Mouse (Mus musculus) midbrain, embryonic 11.5 days (tissue): ENCODE results near the gene Eps8. TPM values are rescaled to one million over a fixed set of nuclear protein-coding genes. Genes with fewer than 3 reads are reported as not detected.

Experiments used
- ATAC-seq: fragments of 200-750 bp; cut with Nextera tagmentation; 2 replicates; pipeline ENCODE4 v1.8.0; 2017; ENCODE audit warnings: moderate TSS enrichment, moderate library complexity; ENCODE audit not compliant: low FRiP score
- DNase-seq: peaks from one replicate; pipeline ENCODE4 v3.0.0; 2015; ENCODE audit warnings: low spot score; ENCODE audit errors: missing footprints
- H3K27ac ChIP-seq: fragments of 300-500 bp; sonication (generic); 2 replicates; pipeline ENCODE4 v1.5.1; 2014; ENCODE audit warnings: low read depth, low read length
- H3K27me3 ChIP-seq: fragments of 300-500 bp; sonication (generic); 2 replicates; pipeline ENCODE4 v1.6.1; 2014; ENCODE audit warnings: mild to moderate bottlenecking, low read length, moderate library complexity, mixed read lengths; ENCODE audit not compliant: control insufficient read depth, insufficient read depth
- H3K36me3 ChIP-seq: fragments of 300-500 bp; sonication (generic); 2 replicates; pipeline ENCODE4 v1.6.1; 2014; ENCODE audit warnings: mild to moderate bottlenecking, low read length, moderate library complexity, mixed read lengths; ENCODE audit not compliant: control insufficient read depth, insufficient read depth
- H3K4me1 ChIP-seq: fragments of 300-500 bp; sonication (generic); 2 replicates; pipeline ENCODE4 v1.6.1; 2014; ENCODE audit warnings: low read length; ENCODE audit not compliant: control insufficient read depth, insufficient read depth
- H3K4me2 ChIP-seq: fragments of 300-500 bp; sonication (generic); 2 replicates; pipeline ENCODE4 v1.6.1; 2014; ENCODE audit warnings: mild to moderate bottlenecking, moderate library complexity
- H3K4me3 ChIP-seq: fragments of 300-500 bp; sonication (generic); 2 replicates; pipeline ENCODE4 v1.5.1; 2014; ENCODE audit warnings: low read depth, low read length
- H3K9ac ChIP-seq: fragments of 300-500 bp; sonication (generic); 2 replicates; pipeline ENCODE4 v1.6.1; 2014; ENCODE audit warnings: low read length
- H3K9me3 ChIP-seq: fragments of 300-500 bp; sonication (generic); 2 replicates; pipeline ENCODE4 v1.6.1; 2016; ENCODE audit warnings: low read length; ENCODE audit not compliant: control insufficient read depth
- WGBS: fragments of 180-500 bp; shearing (Covaris S2); extraction: QIAGEN DNeasy Blood & Tissue Kit; methylation state at CpG from one replicate; pipeline ENCODE4 v1.1.7; 2014; 5-methylcytosine and 5-hydroxymethylcytosine counted together
- polyA plus RNA-seq: library from polyadenylated mRNA; unstranded; fragments of >200 nt; fragmentation: Nextera tagmentation; extraction: Ambion mirVana; gene quantifications from 2 replicates; pipeline ENCODE4 v1.2.1, GENCODE M21; 2014

The Eps8 gene
- polyA plus RNA-seq, 1 experiment from 2014 or later = 6.8 TPM

DNA sequence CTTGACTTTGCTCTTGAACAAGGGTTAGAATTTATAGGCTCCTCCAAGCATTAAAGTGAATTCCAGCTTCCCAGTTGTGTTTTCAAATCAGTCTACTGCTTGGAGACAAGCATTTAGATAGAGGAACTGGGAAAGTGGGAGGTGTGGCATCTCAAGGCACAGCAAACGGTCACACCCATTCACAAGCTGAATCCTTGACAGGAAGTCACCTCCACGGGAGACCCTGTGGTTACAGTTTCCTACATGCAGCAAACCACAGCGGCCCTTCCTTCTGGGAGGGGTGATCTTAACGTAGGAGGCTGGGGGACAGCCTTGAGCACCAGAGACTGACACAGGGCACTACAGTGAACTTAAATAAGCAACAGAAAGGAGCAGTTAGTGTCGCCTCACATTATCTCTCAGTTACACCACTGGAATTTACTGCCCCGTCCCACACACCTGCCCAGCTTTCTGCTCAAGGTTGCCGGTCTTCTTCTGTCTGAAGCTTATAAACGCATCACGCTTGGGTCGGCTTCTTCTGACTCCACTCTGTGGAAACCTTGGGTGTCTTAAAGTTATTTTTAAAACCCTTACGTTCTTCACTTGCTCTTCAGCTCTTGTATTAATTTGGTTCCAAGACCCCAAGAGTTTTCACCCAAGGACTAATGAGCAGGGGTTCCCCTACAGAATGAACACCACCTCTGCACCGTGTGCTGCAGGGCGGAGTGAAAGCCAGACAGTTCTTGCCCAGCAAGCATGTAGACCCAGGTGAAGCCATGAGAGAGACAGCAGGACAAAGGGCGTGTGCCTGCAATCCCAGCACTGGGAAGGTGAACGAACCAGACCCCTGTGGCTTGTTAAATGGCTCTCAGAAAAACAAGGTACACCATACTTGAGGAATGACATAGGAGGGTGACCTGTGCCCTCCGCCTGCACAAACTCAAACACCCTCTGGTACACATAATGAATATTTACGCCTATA lies 113.2 kb downstream of the Eps8 start:
- Histone ChIP-seq H3K27ac (peak overlapping the region; percentile 47; the same call in 1 of the 2 replicates), H3K4me1 (peaks cover 22% of the 10 kb centered on the region), H3K36me3 (no peaks in the 10 kb centered on the region), H3K4me3 (no peak overlapping the region), H3K9ac (no peak overlapping the region), H3K9me3 (peaks cover 3% of the 10 kb centered on the region; the same call in 1 of the 2 replicates), H3K27me3 (no peaks in the 10 kb centered on the region), H3K4me2 (no peak overlapping the region)
- peak; percentile 55 for ATAC-seq
- DNase-seq = peak; percentile 87
- WGBS = 52% methylated on average over 17 of the region's 17 CpGs

- ATAC-seq = no peak
- Histone ChIP-seq H3K9me3 (peaks cover 3% of the 10 kb centered on the region; the same call in 1 of the 2 replicates), H3K4me3 (no peak overlapping the region), H3K9ac (no peak overlapping the region), H3K4me2 (no peak overlapping the region), H3K27me3 (no peaks in the 10 kb centered on the region), H3K27ac (no peak overlapping the region), H3K4me1 (peaks cover 22% of the 10 kb centered on the region), H3K36me3 (no peaks in the 10 kb centered on the region)
- no peak for DNase-seq
- 74% methylated on average over 5 of the region's 5 CpGs for WGBS
Measured at GRCm38 (mm10) chr6:137540800-137541199, 113.9 kb downstream of the Eps8 start.

GRCm38 (mm10) chr6:137540346-137540745 lies 114.3 kb downstream of the Eps8 start:
- no peak for DNase-seq
- WGBS = 84% methylated on average over 6 of the region's 6 CpGs
- peaks cover 22% of the 10 kb centered on the region for H3K4me1 ChIP-seq

GRCm38 (mm10) chr6:137539219-137539618 lies 115.5 kb downstream of the Eps8 start:
- 91% methylated on average over 7 of the region's 7 CpGs for WGBS
- Histone ChIP-seq H3K27ac (no peak overlapping the region), H3K4me2 (no peak overlapping the region), H3K4me1 (peaks cover 22% of the 10 kb centered on the region), H3K9me3 (no peaks in the 10 kb centered on the region; the same call in 1 of the 2 replicates), H3K36me3 (no peaks in the 10 kb centered on the region), H3K27me3 (no peaks in the 10 kb centered on the region), H3K4me3 (no peak overlapping the region), H3K9ac (no peak overlapping the region)
- ATAC-seq (no peak), DNase-seq (no peak)

More at GRCm38 (mm10) chr6:137540346-137540745, 114.3 kb downstream of the Eps8 start:
- no peak for ATAC-seq
- H3K27ac ChIP-seq = no peak overlapping the region
- H3K9me3 ChIP-seq = peaks cover 3% of the 10 kb centered on the region; the same call in 1 of the 2 replicates
- no peak overlapping the region for H3K9ac ChIP-seq
- no peaks in the 10 kb centered on the region for H3K27me3 ChIP-seq
- no peak overlapping the region for H3K4me2 ChIP-seq
- H3K4me3 ChIP-seq = no peak overlapping the region
- H3K36me3 ChIP-seq = no peaks in the 10 kb centered on the region

GRCm38 (mm10) chr6:137532758-137533157 lies 121.9 kb downstream of the Eps8 start:
- Histone ChIP-seq H3K9ac (no peak overlapping the region), H3K4me1 (no peaks in the 10 kb centered on the region), H3K4me3 (no peak overlapping the region), H3K4me2 (no peak overlapping the region), H3K9me3 (no peaks in the 10 kb centered on the region; the same call in 1 of the 2 replicates), H3K27ac (no peak overlapping the region), H3K36me3 (no peaks in the 10 kb centered on the region), H3K27me3 (no peaks in the 10 kb centered on the region)
- ATAC-seq = no peak
- DNase-seq = peak; percentile 66
- 90% methylated on average over 8 of the region's 8 CpGs for WGBS

- peak; percentile 88 for ATAC-seq
- H3K27me3 ChIP-seq = no peaks in the 10 kb centered on the region
- H3K9me3 ChIP-seq = no peaks in the 10 kb centered on the region
- H3K4me1 ChIP-seq = peaks cover 4% of the 10 kb centered on the region
- no peak overlapping the region for H3K4me2 ChIP-seq
- H3K9ac ChIP-seq = no peak overlapping the region
- no peaks in the 10 kb centered on the region for H3K36me3 ChIP-seq
- no peak overlapping the region for H3K4me3 ChIP-seq
- DNase-seq = peak; percentile 86
- WGBS = 2% methylated on average over 3 of the region's 3 CpGs
- H3K27ac ChIP-seq = no peak overlapping the region
Measured at GRCm38 (mm10) chr6:137525769-137526168, 128.9 kb downstream of the Eps8 start.

DNA sequence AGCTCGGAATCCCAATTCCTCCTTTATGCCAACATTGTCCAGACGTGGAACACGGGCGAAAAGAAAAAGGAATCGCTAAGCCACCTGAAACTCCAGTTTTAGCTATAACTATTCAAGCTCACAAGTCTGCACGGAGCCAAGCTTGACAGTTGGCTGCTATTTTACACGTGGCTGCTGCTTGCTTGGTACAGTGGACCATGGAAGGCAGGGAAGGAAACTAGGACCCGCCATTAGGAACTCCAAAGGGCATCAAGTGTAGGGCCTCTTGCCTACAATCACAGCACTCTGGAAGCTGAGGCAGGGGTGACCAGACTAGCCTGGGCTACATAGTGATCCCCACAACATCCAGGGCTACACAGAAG lies 134.4 kb downstream of the Eps8 start:
- Histone ChIP-seq H3K4me1 (no peaks in the 10 kb centered on the region), H3K36me3 (no peaks in the 10 kb centered on the region), H3K27me3 (no peaks in the 10 kb centered on the region), H3K9me3 (no peaks in the 10 kb centered on the region), H3K4me2 (no peak overlapping the region), H3K27ac (no peak overlapping the region), H3K9ac (no peak overlapping the region), H3K4me3 (no peak overlapping the region)
- ATAC-seq (no peak), DNase-seq (peak; percentile 70)
- WGBS = 85% methylated on average over 8 of the region's 8 CpGs

GRCm38 (mm10) chr6:137519529-137520342 lies 134.9 kb downstream of the Eps8 start:
- Histone ChIP-seq H3K4me2 (no peak overlapping the region), H3K4me1 (no peaks in the 10 kb centered on the region), H3K9me3 (no peaks in the 10 kb centered on the region), H3K36me3 (no peaks in the 10 kb centered on the region), H3K27me3 (no peaks in the 10 kb centered on the region), H3K27ac (no peak overlapping the region), H3K4me3 (no peak overlapping the region), H3K9ac (no peak overlapping the region)
- ATAC-seq (no peak), DNase-seq (peak; percentile 62)
- WGBS = 80% methylated on average over 11 of the region's 11 CpGs

DNA sequence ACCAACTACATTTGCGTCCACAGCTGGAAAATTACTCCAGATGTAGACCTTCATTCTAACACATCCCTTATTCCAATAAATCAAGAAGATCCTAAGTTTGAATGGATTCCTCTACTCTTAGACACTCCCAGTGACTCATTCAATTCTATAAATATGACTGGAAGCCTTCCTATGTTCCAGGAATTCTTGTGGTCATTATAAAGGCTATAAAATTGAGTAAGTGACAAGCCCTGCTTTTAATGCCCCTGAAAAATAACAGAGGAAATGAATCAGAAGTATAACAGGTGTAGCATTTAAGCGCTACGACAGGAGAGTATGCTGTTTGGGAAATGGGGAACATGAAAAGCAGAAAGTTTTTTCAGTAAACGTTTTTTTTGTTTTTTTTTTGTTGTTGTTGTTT lies 139.8 kb downstream of the Eps8 start:
- no peak overlapping the region for H3K4me2 ChIP-seq
- ATAC-seq (no peak), DNase-seq (peak; percentile 51)
- 82% methylated on average over 4 of the region's 4 CpGs for WGBS
- H3K27ac ChIP-seq = no peak overlapping the region
- no peaks in the 10 kb centered on the region for H3K27me3 ChIP-seq
- H3K9ac ChIP-seq = no peak overlapping the region
- H3K9me3 ChIP-seq = no peaks in the 10 kb centered on the region
- H3K4me1 ChIP-seq = no peaks in the 10 kb centered on the region
- no peaks in the 10 kb centered on the region for H3K36me3 ChIP-seq
- no peak overlapping the region for H3K4me3 ChIP-seq
